Mouse (Mus musculus) liver, embryonic 14.5 days (tissue): ENCODE measurements around the gene Rtbdn.
A peak's percentile ranks its signal among the peaks of the same experiment; 100 is the strongest.

ENCODE experiments used
- CTCF ChIP-seq: IDR thresholded peaks from 2 replicates; pipeline ENCODE4 v1.5.1; 2016; ENCODE audit warnings: antibody characterized with exemption, low read depth, control low read depth
- EP300 ChIP-seq: IDR thresholded peaks from 2 replicates; pipeline ENCODE4 v1.6.1; 2016; ENCODE audit warnings: antibody characterized with exemption, low read depth

DNA sequence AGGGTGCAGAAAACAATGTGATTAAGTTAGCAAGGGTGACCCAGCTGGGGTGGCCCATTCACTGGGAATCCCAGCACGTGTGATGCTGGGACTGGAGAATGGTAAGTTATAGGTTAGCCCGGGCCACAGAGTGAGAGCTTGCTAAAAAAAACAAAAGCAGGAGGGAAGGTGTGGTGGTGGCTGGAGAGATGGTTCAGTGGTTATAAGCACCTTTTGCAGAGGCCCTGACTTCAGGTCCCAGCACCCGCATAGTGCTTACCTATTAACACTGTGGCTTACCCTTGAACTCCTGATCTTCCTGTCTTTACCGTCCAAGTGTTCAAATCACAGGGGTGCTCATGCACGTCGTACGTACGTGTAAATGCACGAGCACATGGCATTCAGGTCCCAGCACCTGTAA is 39.8 kb upstream of the Rtbdn start:
- TF ChIP-seq CTCF: no peak
- TF ChIP-seq EP300: 0 out of 2 replicates have a peak, but pooled peaks have one; percentile 16
